Mouse (Mus musculus): Measurements from ENCODE around the gene Cacna1d.
A peak's percentile ranks its signal among the peaks of the same experiment; 100 is the strongest.

The Cacna1d gene

GRCm38 (mm10) chr14:30367074-30367473, 124.2 kb downstream of the Cacna1d start:
- DNase-seq (ENCODE audit: low read depth, low spot score), result no peak

GRCm38 (mm10) chr14:30365866-30366265, 125.4 kb downstream of the Cacna1d start:
- no peak for DNase-seq (ENCODE audit: low read depth, low spot score)

- no peak for DNase-seq (ENCODE audit: low read depth, low spot score)
Observed at GRCm38 (mm10) chr14:30363487-30364167, 127.6 kb downstream of the Cacna1d start.

- peak; percentile 12 for DNase-seq (ENCODE audit: low read depth, low spot score)
Observed at GRCm38 (mm10) chr14:30362370-30362769, 128.9 kb downstream of the Cacna1d start.

- DNase-seq (ENCODE audit: low read depth, low spot score), result no peak
Observed at GRCm38 (mm10) chr14:30360478-30360877, 130.8 kb downstream of the Cacna1d start.

- DNase-seq (ENCODE audit: low read depth, low spot score), result no peak
Observed at GRCm38 (mm10) chr14:30360004-30360403, 131.3 kb downstream of the Cacna1d start.

GRCm38 (mm10) chr14:30358028-30358427, 133.2 kb downstream of the Cacna1d start:
- DNase-seq (ENCODE audit: low read depth, low spot score), result no peak

- DNase-seq (ENCODE audit: low read depth, low spot score), result no peak
Observed at GRCm38 (mm10) chr14:30356456-30356855, 134.8 kb downstream of the Cacna1d start.

- no peak for DNase-seq (ENCODE audit: low read depth, low spot score)
Observed at GRCm38 (mm10) chr14:30354761-30355160, 136.5 kb downstream of the Cacna1d start.

- no peak for DNase-seq (ENCODE audit: low read depth, low spot score)
Observed at GRCm38 (mm10) chr14:30354127-30354463, 137.2 kb downstream of the Cacna1d start.

- peak; percentile 15 for DNase-seq (ENCODE audit: low read depth, low spot score)
Observed at GRCm38 (mm10) chr14:30353291-30354126, 137.7 kb downstream of the Cacna1d start.

- peak; percentile 8 for DNase-seq (ENCODE audit: low read depth, low spot score)
Observed at GRCm38 (mm10) chr14:30352951-30353270, 138.3 kb downstream of the Cacna1d start.

- DNase-seq (ENCODE audit: low read depth, low spot score), result peak; percentile 4
Observed at GRCm38 (mm10) chr14:30352061-30352950, 138.9 kb downstream of the Cacna1d start.

GRCm38 (mm10) chr14:30350285-30350684, 141.0 kb downstream of the Cacna1d start:
- DNase-seq (ENCODE audit: low read depth, low spot score), result no peak

GRCm38 (mm10) chr14:30344948-30345865, 146.0 kb downstream of the Cacna1d start:
- no peak for DNase-seq (ENCODE audit: low read depth, low spot score)

- DNase-seq (ENCODE audit: low read depth, low spot score), result no peak
Observed at GRCm38 (mm10) chr14:30343740-30344139, 147.5 kb downstream of the Cacna1d start.

GRCm38 (mm10) chr14:30341825-30342590, 149.2 kb downstream of the Cacna1d start:
- DNase-seq (ENCODE audit: low read depth, low spot score), result no peak

GRCm38 (mm10) chr14:30340140-30340539, 151.1 kb downstream of the Cacna1d start:
- no peak for DNase-seq (ENCODE audit: low read depth, low spot score)

GRCm38 (mm10) chr14:30331856-30332255, 159.4 kb downstream of the Cacna1d start:
- no peak for DNase-seq (ENCODE audit: low read depth, low spot score)
